Mouse (Mus musculus): ENCODE data around the gene Pla2g4b.

DNA sequence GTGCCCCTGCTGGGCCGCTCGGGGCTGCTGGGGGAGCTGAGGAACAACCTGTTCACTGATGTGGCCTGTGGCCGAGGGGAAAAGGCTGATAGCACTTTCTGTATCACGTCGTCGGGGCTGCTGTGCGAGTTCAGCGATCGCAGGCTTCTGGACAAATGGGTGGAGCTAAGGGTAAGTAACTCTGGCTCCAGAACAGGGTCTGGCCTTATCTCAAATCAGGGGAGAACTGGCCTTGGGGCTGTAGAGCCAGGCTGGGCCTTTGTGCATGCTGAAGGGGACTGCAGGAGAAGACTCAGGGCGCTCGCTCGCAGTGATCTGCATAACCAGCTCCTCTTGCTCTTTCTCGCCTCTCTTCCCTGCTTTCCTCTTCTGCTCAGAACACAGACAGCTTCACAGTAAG lies 20.3 kb upstream of the Pla2g4b start:
- TF ChIP-seq POLR2A (IDR thresholded peaks at IDR 0.05; ENCODE audit: borderline replicate concordance, insufficient read depth, low read length): no peak
- no peak for TF ChIP-seq CTCF (IDR thresholded peaks at IDR 0.05; ENCODE audit: borderline replicate concordance, insufficient read depth, low read depth, low read length)
